Mouse (Mus musculus): Measurements from ENCODE around the gene Sod3. TPM values are rescaled to one million over a fixed set of nuclear protein-coding genes. Genes with fewer than 3 reads are reported as not detected.

Sod3 gene
- total RNA-seq, 2 experiments from 2014 or later, result 4.8 to 5.1 TPM

DNA sequence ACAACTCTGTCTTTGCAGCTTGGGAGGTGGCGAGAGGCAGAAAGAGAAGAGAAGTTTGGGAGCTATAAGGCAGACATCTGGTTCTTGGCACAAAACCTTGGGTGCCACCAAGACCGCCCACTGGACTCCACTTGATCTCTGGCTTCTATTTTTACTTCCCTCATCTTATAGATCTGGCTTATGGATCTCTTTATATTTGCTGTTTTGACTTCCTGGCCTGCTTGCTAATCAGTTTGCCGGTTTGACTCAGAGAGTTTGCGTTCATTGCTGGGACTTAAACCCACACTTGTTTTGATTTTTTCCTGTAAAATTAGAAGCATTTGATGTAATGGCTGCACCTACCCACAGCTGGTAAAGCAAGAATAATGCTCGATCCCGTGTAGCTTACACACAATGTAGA, 7.3 kb downstream of the Sod3 start:
- no peak for DNase-seq (ENCODE audit: low spot score in 2 of 2)

GRCm38 (mm10) chr5:52375847-52376246, 12.3 kb downstream of the Sod3 start:
- DNase-seq (ENCODE audit: low spot score in 2 of 2), result no peak

- no peak for DNase-seq (ENCODE audit: low spot score in 2 of 2)
Observed at GRCm38 (mm10) chr5:52382837-52383236, 19.2 kb downstream of the Sod3 start.

GRCm38 (mm10) chr5:52383748-52384147, 20.2 kb downstream of the Sod3 start:
- DNase-seq (ENCODE audit: low spot score in 2 of 2), result no peak

GRCm38 (mm10) chr5:52386016-52386415, 22.4 kb downstream of the Sod3 start:
- no peak for DNase-seq (ENCODE audit: low spot score in 2 of 2)

DNA sequence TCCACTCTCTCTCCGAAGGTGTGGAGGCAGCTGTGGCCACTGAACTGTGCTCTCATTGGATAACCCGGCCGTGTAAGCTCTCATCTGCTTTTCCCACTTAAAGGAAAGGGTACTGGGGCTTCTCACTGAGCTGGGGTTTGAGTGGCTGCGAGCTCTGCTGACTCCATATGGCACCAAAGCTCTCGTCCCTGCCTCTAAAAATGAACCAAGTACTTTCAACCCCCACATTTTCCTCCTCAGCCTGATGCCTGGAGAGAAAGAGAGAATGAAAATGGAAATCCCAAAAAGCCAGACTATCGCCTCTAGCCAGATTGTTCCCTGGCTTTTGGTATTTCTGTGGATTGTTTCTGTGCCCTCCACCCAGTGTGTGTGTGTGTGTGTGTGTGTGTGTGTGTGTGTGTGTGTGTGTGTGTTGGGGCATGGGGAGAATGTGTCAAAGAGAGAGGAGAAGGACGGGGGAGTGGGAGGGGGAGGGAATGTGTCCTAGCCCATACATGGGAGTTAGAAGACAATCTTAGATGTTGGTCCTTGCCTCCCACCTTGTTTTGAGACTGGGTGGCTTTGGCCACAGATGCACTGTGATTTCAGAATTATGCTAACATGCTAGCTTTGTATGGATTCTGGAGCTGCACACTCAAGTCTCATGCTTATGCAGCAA, 24.6 kb downstream of the Sod3 start:
- no peak for DNase-seq (ENCODE audit: low spot score in 2 of 2)

DNA sequence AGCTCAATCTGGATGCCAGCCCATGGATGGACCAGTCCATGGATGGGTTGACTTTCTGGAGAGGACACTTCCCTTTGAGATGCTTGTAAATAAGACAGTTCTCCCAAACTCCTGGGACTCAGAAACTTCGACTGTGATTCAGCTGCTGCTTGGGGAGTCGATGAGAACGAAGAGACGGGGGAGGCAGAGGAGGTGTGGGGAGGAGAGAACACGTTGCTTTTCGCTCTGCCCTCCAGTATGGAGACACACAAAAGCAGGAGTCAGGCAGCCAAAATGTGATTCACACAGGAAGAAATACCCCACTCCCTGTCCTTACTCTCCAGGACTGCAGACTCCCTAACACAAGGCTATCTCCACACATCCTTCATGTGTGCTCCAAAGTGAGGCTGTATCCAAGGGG, 26.8 kb downstream of the Sod3 start:
- DNase-seq (ENCODE audit: low spot score in 2 of 2), result no peak

DNA sequence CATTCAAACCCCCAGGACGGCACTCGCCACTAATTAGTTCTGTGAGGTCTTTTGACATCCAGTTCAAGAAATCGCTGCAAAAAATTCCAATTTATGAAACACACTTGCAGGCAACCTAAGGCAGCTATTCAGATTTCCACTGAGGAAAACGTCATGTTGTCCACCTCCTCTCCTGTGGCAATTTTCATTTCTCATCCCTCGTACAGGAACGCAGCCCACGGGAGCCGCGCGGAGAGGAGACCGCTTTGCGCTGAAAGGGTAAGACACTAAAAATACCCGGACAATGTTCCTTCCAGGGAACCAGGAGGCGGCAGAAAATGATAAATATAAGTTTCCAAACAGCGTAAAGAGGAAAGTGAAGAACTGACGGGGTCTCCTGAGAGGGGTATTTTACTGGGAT, 27.9 kb downstream of the Sod3 start:
- DNase-seq (ENCODE audit: low spot score in 2 of 2), result no peak

- DNase-seq (ENCODE audit: low spot score in 2 of 2), result no peak
Observed at GRCm38 (mm10) chr5:52393756-52394155, 30.2 kb downstream of the Sod3 start.

DNA sequence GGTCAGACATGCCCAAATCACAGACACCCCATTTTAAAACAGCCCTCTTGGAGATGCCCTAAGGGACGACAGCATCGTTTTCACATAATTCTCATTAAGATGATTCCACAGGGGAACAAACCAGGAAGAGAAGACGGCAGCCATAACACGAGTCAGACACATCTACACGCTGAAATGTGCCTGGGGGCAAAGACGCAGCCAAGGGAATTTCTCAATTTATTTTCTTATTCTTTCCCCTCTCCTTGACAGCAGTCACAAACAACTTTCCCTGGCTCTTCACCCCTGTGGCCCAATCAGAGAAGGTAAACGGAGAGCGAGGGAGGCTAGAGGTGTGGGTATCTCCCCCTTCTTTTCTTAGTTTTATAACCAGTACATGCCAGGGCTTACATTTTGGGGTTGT, 40.8 kb downstream of the Sod3 start:
- DNase-seq (ENCODE audit: low spot score in 2 of 2), result no peak

DNA sequence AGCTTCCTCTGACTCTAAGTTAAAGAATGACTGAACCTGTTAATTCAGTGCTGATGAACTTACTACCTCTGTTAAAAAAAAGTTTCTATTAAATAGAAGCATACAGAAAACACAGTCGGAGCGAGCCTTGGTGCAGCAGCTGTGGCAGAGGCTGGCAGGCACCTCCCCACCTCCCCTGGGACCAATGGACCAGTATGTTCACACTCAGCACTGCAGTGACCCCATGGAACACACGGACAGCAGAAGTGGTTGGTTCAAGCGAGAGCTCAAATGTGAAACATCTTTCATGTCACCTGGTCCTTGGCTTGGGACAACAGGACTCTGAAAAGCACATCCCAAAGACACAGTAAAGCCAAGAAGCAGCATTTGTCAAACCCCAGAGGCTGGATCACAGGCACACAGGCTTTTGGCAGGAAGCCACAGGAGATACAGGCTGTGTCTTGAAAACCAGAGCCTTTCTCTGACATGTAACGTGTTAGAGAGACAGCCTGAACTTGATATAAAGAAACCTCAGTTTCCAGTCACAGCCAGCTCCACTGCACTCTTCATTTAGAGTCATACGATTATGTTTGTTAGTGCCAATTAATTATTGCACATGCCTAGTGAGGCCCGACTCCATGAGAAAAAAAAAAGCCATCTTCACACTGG, 45.2 kb downstream of the Sod3 start:
- DNase-seq (ENCODE audit: low spot score in 2 of 2), result peak in 1 of 2 experiments; percentile 30

GRCm38 (mm10) chr5:52410197-52410596, 46.6 kb downstream of the Sod3 start:
- DNase-seq (ENCODE audit: low spot score in 2 of 2), result no peak

- no peak for DNase-seq (ENCODE audit: low spot score in 2 of 2)
Observed at GRCm38 (mm10) chr5:52411567-52411966, 48.0 kb downstream of the Sod3 start.

- DNase-seq (ENCODE audit: low spot score in 2 of 2), result no peak
Observed at GRCm38 (mm10) chr5:52415193-52415592, 51.6 kb downstream of the Sod3 start.

DNA sequence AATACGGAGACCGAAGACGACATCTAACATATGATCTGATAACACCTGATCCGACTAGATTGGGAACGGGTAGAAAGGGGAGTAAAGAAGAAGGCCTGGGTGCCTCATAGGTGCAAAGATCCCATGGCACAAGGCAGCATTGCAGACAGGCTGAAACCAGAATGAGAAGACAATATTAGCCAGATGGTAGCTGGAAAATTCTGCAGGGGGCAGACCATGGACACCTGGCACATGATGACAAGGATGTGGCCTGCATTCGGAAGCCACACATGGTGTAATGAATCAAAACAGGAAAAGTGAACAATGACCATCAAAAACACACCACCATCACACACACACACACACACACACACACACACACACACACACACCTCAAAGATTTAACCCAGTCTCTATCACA, 52.3 kb downstream of the Sod3 start:
- no peak for DNase-seq (ENCODE audit: low spot score in 2 of 2)

GRCm38 (mm10) chr5:52416485-52416884, 52.9 kb downstream of the Sod3 start:
- DNase-seq (ENCODE audit: low spot score in 2 of 2), result no peak

Other genes starting within 250 kb of the Sod3 start
- 100 to 1,000 TPM in 1 of 2 experiments, 10 to 100 TPM in 1; 96.6 to 110 TPM for gene Dhx15, start 173.3 kb upstream of the Sod3 start, total RNA-seq (2021)
- gene Ccdc149, start 107.7 kb downstream of the Sod3 start, total RNA-seq (2021), result 10 to 100 TPM; 37.0 to 39.8 TPM
- gene Lgi2, start 202.7 kb downstream of the Sod3 start, total RNA-seq (2021), result 10 to 100 TPM; 36.2 to 40.3 TPM